Mouse (Mus musculus) c-Kit-positive CD71-positive TER-119-positive erythroid progenitor cells, embryonic 14.5 days (primary cell): ENCODE results near the gene Ctbs.

ENCODE experiments used
- DNase-seq: peaks from one replicate; pipeline ENCODE4 v3.0.0-alpha.2; 2013; ENCODE audit warnings: low spot score

Ctbs gene

GRCm38 (mm10) chr3:146433681-146434350 lies 15.8 kb upstream of the Ctbs start:
- DNase-seq = no peak

GRCm38 (mm10) chr3:146434686-146435085 lies 14.9 kb upstream of the Ctbs start:
- no peak for DNase-seq

GRCm38 (mm10) chr3:146435533-146435932 lies 14.1 kb upstream of the Ctbs start:
- no peak for DNase-seq

GRCm38 (mm10) chr3:146436114-146436513 lies 13.5 kb upstream of the Ctbs start:
- no peak for DNase-seq

GRCm38 (mm10) chr3:146440011-146440410 lies 9.6 kb upstream of the Ctbs start:
- DNase-seq = no peak

- DNase-seq = no peak
These were observed 9.2 kb upstream of the Ctbs start for GRCm38 (mm10) chr3:146440422-146440821.

GRCm38 (mm10) chr3:146442484-146442883 lies 7.1 kb upstream of the Ctbs start:
- no peak for DNase-seq

GRCm38 (mm10) chr3:146442936-146443335 lies 6.7 kb upstream of the Ctbs start:
- no peak for DNase-seq

- DNase-seq = no peak
These were observed 6.2 kb upstream of the Ctbs start for GRCm38 (mm10) chr3:146443380-146443779.

GRCm38 (mm10) chr3:146444880-146445279 lies 4.7 kb upstream of the Ctbs start:
- no peak for DNase-seq

GRCm38 (mm10) chr3:146447156-146447555 lies 2.4 kb upstream of the Ctbs start:
- no peak for DNase-seq

- DNase-seq = no peak
These were observed 2.0 kb upstream of the Ctbs start for GRCm38 (mm10) chr3:146447598-146447997.

GRCm38 (mm10) chr3:146448372-146448771 lies 1.2 kb upstream of the Ctbs start:
- no peak for DNase-seq

GRCm38 (mm10) chr3:146448969-146449368 lies 626 bp upstream of the Ctbs start:
- DNase-seq = no peak

- peak; percentile 88 for DNase-seq
These were observed 811 bp downstream of the Ctbs start for GRCm38 (mm10) chr3:146450371-146450841.

- no peak for DNase-seq
These were observed 1.8 kb downstream of the Ctbs start for GRCm38 (mm10) chr3:146451375-146451774.

GRCm38 (mm10) chr3:146462939-146463338 lies 13.3 kb downstream of the Ctbs start:
- no peak for DNase-seq

GRCm38 (mm10) chr3:146469226-146469625 lies 19.6 kb downstream of the Ctbs start:
- no peak for DNase-seq

GRCm38 (mm10) chr3:146472657-146473056 lies 23.1 kb downstream of the Ctbs start:
- no peak for DNase-seq

- no peak for DNase-seq
These were observed 24.1 kb downstream of the Ctbs start for GRCm38 (mm10) chr3:146473741-146474140.

GRCm38 (mm10) chr3:146474428-146474827 lies 24.8 kb downstream of the Ctbs start:
- no peak for DNase-seq

- DNase-seq = no peak
These were observed 32.4 kb downstream of the Ctbs start for GRCm38 (mm10) chr3:146482044-146482443.

GRCm38 (mm10) chr3:146486464-146486863 lies 36.9 kb downstream of the Ctbs start:
- no peak for DNase-seq

GRCm38 (mm10) chr3:146494941-146495340 lies 45.3 kb downstream of the Ctbs start:
- no peak for DNase-seq
